Mouse (Mus musculus) gastrocnemius, postnatal 4 days (tissue): ENCODE data around the gene Nfe2l3. TPM values are rescaled to one million over a fixed set of nuclear protein-coding genes. Genes with fewer than 3 reads are reported as not detected.
"Not testable (repeated sequence)": the region's sequence is repeated elsewhere in the genome, so short reads cannot be mapped to it uniquely, and the experiment has no call there.

Source experiments
- DNase-seq, 2 experiments: peaks; one replicate each; pipeline ENCODE4 v3.0.0; 2021 to 2022; ENCODE audit warnings: low spot score in 2 of 2, mixed read lengths in 2 of 2
- long read RNA-seq, 2 experiments: library from polyadenylated mRNA; stranded (forward); transcript quantifications; one replicate each; pipeline ENCODE4 v2.0.0; 2021
- total RNA-seq, 2 experiments: library from RNA; stranded (reverse); gene quantifications; 2 replicates each; pipeline ENCODE4 v1.2.3; 2021

The Nfe2l3 gene
- under 1 TPM; 0.23 to 0.25 TPM for total RNA-seq
- long read RNA-seq, experiment 1, partial matches to known transcripts, result 0 of 3 reads
- long read RNA-seq, experiment 1, other reads (novel, unspliced or antisense), result 1 of 3 reads
- long read RNA-seq, experiment 2, partial matches to known transcripts, result 0 of 1 reads
- long read RNA-seq, experiment 2, other reads (novel, unspliced or antisense), result 0 of 1 reads

DNA sequence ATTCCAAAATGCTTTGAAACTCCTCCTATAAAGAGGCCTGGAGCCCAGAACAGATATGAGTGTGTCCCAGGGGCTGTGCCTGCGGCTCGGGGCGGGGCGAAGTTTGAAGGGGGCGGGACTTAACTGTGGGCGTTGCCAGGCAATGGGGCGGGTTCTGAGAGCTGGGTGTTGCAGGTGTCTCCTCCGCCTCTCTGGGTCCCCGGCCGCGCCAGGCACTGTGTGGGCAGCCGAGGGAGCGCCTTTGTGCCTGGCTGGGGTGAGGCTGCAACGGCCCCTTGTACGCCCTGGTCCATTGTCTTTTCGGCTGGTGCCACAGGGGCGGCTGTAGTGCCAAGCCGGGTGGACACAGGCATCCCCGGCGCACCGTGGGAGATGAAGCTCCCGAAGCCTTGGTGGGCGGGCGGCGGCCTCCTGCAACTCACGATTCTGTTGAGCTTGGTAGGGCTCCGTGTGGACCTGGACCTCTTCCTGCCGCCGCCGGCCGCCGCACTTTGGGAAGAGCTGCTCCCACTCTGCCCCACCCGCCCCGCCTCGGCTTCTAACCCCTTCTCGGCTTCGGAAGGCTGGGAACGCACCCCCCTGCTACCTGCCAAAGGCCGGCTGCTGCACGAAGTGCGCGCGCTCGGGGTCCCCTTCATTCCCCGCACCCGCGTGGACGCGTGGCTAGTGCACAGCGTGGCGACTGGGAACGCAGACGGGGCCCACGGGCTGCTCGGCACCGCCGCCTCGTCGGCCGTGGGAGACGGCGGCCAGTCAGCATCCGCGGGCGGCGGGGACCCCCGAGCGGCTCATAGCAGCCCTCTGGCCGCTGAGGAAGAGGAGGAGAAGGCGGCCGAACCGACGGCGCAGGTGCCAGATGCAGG, at the start of gene Nfe2l3:
TSS of gene Nfe2l3 (plus strand) at position 136 of the 863 bp plus-strand sequence.
- peak; percentile 21 to 28 for DNase-seq

DNA sequence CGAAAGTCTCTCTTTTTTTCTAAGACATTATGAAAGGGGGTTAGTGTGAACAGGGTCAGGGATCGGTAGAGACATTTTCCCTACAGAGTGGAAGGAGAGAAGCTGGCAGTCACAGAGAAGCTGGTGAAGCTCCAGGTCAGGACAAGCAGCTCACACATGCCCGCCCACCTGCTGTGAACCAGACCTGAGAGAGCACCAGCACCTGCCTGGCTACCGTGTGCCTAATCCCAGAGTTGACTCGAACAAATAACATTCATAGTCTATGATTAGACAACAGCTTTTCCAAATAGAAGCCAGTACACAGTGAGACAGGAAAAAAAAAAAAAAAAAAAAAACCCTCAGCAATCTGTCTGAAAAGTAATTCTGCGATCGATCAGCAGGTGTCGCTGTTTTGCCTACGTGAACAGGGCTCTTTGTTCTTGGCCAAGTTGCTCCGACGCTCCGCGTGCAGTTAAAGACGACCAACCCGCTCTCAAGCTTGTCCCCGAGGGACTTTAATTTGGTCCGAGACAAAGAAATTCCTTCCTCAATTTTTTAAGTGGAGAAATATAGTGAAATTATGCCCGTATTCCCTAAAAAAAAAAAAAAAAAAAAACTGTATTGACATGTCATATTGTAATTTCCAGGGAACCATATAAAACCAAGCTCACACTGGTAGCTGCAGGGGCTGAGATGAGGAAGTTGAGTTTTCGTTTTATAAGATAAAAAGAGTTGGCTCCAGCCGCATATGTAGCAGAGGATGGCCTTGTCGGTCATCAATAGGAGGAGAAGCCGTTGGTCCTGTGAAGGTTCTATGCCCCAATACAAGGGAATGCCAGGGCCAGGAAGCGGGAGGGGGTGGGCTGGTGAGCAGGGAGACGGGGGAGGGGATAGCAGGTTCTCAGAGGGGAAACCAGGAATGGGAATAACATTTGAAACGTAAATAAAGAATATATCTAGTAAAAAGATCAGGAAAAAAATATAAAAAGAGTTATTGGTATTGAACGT, 48.4 kb upstream of the Nfe2l3 start:
- peak; percentile 62 to 88 for DNase-seq

DNA sequence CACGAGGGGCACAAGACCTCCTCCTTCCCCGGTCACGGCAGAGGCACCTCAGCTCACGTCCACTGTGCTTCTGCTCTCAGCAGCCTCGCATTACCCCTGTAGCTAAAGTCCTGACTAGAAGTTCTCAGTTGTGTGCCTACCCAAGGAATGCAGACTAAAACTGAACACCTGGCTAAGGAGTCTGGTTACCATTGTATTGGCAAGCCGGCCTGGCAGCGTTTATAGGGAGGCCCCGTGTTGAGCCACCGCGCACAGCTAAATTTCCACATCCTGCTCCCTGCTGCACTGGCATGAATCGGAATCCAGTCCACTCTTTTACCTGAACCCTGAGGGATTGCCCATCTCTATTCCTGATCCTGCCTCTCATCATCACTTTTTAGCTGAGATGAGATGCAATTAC, 42.0 kb upstream of the Nfe2l3 start:
- no peak for DNase-seq

DNA sequence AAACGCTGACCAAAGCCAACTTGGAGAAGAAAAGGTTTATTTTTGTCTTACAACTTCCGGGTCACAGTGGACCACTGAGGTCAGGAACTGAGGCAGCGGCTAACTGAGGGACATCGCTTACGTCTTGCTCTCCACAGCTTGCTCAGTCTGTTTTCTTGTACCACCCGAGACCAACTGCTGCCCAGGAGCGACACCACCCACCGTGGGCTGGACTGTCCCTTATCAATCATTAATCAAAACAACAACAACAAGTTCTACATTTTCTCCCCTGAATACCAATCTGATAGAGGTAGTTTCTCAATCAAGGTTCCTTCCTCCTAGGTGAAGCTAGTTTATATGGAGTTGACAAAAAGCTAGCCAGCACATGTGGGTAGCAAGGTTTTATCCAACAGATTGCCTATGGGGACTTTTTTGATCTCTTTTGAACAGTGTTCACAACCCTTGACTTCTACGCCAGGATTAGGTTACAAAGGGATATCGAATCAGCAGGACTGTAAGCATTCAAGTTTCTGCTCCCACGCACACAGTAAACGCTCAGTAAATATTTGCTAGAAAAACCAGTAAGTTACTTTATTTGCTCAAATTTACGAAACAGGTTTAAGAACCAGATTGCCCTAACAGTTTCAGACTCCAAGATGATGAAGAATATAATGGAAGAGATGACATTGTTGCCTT, 40.5 kb upstream of the Nfe2l3 start:
- DNase-seq, result no peak

DNA sequence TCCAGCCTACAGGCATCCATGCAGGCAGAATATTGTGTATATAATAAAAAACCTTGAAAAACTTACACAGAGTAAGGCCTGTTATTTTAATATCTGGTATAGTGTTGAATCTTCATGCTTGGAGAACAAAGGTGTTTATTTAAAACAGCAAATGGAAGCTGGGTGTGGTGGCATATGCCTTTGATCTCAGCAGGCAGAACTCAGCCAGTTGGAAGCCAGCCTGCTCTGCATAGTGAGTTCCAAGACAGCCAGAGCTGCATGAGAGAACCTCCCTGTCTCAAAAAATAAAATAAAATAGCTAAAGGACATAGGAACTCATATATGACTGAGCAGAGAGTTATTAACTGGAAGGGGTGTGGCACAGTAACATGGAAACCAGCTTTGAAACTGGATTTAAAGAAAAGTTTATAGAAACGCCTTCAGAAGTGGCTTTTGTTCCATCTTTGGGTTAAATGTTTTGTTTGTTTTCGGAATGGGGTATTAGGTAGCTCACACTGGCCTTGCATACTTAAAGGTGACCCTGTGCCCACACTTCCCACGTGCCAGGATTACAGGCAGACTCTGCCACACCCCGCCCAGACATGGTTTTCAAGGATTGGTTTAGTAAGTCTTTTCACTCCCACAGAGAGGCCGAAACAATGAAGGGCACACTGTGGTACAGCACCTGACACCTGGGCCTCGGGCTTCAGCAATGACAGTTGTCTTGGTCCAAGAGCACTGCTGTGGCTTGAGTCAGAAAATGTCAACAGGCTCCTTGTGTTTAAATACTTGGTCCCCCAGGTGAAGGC, 38.9 kb upstream of the Nfe2l3 start:
- no peak for DNase-seq

DNA sequence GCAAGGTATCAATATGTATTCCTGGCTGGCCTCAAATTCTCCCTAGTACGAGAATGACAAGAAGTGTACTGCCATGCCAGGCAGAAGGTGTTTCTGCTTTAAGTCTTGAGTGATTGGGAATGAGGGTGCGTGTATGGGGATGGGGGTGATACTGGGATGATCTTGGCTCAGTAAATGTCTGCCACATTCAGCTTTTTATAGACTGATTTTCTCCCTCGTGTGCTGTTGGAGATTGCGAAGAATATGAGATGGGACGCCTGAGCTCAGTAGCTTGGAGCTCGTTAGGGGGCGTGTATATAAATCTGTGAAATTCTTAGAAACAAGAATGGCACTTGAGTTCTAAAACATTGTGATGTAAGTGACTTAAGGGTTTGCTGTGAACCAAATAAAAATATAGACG, 38.1 kb upstream of the Nfe2l3 start:
- DNase-seq, result not testable (repeated sequence)

DNA sequence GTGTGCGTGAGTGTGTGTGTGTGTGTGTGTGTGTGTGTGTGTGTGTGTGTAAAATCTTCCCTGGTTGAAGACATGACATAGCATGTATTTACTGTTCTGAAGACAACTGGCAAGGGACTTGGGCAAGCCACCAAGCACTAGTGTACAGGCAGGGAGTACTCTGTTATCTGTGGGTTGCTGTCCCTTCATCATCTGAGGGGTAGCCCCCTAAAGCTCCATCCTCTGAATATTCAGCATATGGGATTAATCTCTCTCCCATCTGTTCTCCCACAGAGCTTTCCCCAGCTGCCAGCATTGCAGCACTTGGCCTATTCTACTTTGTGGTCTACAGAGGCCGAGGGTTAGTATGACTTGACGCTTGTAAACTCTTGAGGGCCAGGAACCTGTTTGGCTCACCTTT, 37.5 kb upstream of the Nfe2l3 start:
- not testable (repeated sequence) for DNase-seq

DNA sequence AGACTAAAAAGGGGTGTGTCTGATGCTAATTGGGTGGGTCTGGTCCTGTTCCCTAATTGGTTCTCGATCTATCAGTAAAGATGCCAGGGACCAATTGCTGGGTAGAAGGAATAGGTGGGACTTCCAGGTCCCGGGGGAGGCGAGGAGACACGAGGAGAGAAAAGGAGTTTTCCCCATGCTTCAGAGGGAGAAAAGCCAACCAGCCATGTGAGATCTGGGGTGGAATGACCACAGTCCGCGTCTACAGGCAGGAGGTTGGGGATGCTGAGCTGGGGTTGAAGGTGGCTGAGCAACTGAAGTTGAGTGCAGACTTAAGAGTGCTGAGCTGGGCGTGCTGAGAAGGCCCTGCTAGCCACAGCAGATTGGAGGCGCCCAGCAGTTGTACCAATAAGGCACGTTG, 37.0 kb upstream of the Nfe2l3 start:
- DNase-seq, result no peak

DNA sequence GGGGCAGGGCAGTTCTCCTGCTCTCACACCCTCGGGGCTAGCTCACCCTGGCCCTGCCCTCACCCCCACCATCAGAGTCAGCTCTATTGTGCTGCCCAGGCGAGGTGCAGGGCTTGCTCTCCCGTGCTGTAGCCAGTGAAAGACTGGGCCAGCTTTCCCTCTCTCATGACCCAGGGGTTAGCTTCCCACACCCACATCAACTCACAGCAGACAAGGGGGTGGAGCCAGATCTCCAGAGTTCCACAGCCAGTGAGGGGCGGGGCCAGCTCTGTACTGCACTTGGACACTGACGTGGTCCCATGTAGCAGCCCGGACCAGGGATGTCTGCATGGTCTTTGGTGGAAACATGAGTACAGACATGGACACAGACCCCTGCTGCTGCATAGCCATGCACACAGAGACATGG, 33.4 kb upstream of the Nfe2l3 start:
- peak in 1 of 2 experiments; percentile 30 for DNase-seq

DNA sequence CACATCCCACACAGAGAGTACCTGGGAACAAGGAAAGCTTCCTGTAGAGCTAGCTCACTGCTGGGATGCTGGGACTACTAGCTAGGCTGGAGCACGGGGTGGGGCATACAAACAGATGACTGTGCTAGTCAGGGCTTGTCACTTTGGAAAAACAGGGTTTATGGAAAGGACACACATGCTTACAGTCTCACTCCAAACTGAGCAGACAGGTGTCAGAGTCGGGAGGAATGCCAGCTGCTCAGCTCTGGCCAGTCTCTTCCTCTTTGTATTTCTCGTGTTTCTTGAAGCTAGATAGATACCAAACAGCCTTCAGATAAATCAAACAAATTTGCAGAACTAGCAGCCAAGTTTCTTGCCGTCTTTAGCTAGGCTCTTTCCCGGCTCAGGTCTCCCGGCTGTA, 31.2 kb upstream of the Nfe2l3 start:
- no peak for DNase-seq

DNA sequence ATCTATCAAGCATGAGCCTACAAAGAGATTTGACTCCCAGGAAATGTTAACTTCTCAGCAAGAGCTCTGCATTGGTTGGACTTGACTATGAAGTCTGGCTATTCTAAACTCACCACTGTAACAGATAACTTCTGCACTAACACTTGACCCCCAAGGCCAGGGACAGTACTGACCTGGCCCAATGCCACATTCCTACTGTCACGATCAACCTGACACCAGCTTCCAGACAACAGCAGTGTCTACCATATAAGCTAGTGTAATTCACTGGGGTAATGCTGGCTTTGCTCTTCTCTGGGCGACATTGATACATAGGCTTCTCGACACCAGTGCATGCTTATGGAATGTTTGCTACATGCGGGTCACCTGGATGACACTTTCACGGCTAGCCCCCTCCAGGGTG, 28.9 kb upstream of the Nfe2l3 start:
- no peak for DNase-seq

DNA sequence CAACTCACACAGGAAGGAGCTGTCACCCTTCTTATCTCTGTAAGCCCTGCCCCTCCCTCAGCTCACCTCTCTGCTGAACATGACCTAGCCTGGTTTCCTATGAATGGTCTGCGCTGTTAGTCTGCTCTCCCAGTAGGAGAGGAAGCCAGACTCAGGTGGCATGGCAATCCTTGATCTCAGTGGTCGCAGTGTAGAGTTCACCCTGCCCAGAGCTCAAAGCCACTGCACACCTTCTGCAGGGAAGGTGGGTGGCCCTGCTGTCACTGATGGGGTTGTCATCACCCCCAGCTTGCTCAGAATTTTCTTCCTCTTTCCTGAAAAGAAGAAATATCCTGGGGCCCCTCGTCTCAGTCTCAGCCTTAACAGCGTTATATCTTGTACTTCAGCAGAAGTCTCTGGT, 28.0 kb upstream of the Nfe2l3 start:
- DNase-seq, result no peak

DNA sequence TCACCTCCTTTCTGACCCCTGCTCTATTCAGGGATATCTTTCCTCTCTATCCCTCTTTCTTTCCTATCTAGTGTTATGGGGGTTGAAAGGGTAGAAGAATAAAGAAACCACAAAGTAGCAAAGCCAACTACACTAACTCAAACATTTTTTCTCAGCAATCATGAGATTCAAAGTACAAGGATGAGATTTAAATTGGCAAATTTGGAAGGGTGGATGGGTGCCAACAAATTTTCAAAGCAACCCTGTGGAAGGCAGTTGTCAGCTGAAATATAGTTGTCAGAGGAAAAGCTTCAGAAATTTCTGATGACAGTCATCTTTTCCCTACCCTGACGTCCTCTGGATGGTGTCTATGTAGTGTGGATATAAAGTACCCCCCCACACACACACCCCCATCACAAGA, 16.0 kb upstream of the Nfe2l3 start:
- no peak for DNase-seq

DNA sequence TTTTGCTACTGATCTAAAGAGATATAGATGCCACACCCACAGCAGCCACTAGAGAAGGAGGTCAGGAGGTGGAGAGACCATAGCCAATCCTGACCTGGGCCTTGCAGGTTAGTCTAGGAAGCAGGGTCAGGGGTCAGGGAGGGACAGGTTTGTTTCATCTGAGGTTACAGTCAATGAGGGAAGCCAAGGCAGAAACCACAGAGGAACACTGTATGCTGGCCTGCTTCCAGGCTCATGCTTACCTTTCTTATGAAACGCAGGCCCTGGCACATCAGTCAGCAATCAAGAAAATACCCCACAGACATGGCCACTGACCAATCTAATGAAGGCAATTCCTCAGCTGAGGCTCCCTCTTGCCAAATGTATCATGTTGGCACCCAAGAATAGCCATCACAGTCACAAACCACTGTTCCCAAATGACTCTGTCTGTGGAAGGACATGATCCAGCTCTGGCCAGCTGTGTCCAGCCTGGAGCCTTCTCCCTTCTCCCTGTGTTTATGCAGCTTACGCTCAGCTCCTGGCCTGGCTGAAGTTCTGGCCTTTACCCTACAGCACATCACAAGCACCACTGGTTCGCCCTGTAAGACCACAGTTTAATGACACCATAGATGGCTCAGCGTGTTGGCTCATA, 15.0 kb upstream of the Nfe2l3 start:
- DNase-seq, result no peak

DNA sequence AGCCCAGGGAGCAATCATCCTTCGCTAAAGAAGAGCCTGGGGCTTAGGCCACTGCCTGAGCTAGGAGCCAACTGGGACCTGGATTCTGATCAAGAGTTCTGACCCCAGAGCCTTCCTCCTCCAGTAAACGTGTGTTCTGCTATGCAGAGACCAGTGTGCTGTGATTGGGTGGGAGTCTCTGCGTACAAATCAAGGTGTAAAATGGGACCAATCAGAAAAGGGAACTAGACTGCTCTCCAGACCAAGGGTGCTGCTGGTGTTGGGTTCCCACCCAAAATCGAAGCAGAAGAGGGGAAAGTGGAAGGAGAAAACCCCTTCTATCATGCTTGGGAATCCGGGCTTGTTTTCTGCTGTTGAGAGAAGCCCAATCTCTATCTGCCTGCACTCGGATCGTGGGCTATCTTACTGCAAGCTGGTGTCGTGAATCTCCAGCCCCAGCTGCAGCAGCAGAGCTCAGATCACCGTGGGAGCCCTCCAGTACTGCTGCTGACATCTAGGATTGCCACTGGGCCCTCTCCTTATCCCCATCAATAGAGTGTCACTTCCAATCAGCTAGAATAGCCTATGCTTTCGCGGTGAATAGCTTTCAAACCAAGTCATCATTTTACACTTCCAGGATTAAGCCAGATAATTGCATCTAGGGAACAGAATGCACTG, 8.9 kb upstream of the Nfe2l3 start:
- DNase-seq, result no peak

DNA sequence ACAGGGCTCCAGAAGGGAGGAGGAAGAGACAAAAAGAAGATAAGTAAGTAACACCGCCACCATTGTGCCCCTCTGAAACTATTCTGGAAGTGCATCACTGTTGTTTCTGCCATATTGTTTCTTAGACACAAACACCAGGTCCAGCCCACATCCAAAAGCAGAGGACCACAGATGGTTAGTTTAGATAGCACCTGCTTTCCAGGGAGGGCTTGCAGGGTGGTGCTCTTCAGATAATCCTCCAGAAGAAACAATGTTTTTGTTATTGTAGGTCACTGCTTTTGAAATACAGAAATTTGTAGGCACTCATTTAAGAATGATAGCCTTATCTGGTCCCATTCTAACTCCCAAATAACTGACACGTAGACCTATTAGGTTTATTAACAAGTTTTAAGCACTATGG, 7.9 kb upstream of the Nfe2l3 start:
- no peak for DNase-seq

DNA sequence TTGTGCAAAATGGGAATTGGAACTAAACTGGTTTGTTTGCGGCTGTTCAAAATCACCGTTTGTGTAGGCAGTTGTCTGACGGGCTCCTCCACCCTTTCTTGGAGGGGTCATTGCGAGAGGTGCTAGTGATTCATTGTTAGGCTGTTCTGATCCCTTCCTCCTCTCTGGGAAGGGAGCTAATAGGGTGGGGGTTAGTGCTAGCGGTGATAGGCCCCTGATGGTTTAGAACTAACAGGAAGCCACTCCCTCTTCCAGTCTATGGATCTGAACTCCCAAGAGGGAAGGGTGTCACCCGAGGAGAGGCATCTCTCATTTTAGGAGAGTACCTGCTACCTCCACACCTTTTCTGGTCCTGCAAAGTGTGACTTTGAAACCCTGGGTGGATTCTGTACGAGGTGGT, 1.8 kb downstream of the Nfe2l3 start:
- DNase-seq, result no peak

DNA sequence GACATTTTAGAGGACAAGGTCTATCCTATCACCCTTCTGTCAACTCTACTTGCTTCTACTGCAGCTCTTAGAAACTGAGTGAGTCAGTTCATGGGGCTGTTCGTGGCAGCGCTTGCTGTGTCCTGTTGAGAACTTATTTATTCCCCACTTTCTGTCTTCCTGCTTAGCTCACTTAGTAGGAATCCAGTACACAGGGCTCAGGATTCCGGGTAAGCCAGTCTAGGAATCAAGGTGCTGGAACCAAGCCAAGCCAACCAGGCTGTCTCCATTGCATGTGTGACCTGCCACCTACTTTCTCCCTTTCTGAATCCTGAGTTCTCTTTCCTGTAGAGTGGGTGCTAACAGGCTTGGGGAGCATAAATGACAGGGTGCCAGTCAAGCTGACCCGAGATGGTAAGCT, 5.2 kb downstream of the Nfe2l3 start:
- no peak for DNase-seq

DNA sequence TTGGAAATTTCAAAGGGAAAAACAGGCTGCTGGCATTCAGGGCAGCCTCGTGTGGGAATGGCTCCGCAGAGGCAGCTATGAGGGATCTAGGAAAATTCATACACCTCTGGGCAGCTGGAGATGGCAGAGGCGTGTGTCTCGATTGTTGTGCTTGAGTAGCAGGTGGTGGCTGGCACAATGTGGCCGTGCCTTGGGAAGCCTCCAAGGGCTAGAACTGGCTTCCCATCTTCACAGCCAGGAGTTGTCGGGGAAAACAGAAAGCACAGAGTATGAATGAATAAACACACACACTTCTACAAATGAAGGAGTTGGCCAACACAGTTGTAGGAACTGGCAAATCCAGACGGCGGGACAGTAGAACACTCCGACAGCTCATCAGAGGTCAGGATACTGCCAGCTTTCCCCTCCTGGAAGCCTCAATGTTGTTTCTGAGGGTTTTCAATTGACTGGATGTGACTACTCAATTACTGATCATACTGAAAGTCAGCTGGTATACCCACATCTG, 6.4 kb downstream of the Nfe2l3 start:
- DNase-seq, result no peak
